In genomic region chr9:63702502-63703013, GRCm38 (mm10) we compare ENCODE assay signal across 8 mouse cellular contexts. TPM values are rescaled to one million over a fixed set of nuclear protein-coding genes. Genes with fewer than 3 reads are reported as not detected.
DNase-seq lines count a peak whose midpoint lies in the region; ATAC-seq and TF ChIP-seq lines count a peak whose summit lies in the region.

No protein-coding gene starts in this region.

- peaks cover 85% of the 10 kb centered on the region for H3K4me1 ChIP-seq in embryonic facial prominence, embryonic 13.5 days
- H3K4me1 ChIP-seq in forebrain, embryonic 16.5 days (replicated peaks; ENCODE audit: control insufficient read depth, insufficient read depth, low read length) = peaks cover 6% of the 10 kb centered on the region

- ATAC-seq in embryonic facial prominence, embryonic 13.5 days (ENCODE audit: insufficient number of reproducible peaks, insufficient read depth, low FRiP score, low TSS enrichment, low read depth) = no peak
- ATAC-seq in forebrain, embryonic 16.5 days = no peak

- H3K27ac ChIP-seq in layer of hippocampus, adult 2 months = peak overlapping the region; percentile 83
- H3K27ac ChIP-seq in embryonic facial prominence, embryonic 13.5 days = peak overlapping the region; percentile 57
- no peak overlapping the region for H3K27ac ChIP-seq in forebrain, embryonic 16.5 days (ENCODE audit: low read length)

- WGBS in embryonic facial prominence, embryonic 13.5 days = 25% methylated on average over 16 of the region's 16 CpGs
- WGBS in forebrain, embryonic 16.5 days = 81% methylated on average over 16 of the region's 16 CpGs

- H3K27me3 ChIP-seq in embryonic facial prominence, embryonic 13.5 days = no peaks in the 10 kb centered on the region
- no peaks in the 10 kb centered on the region for H3K27me3 ChIP-seq in forebrain, embryonic 16.5 days (replicated peaks; ENCODE audit: control insufficient read depth, insufficient read depth, low read length)

- peak overlapping the region; percentile 39 for H3K4me2 ChIP-seq in embryonic facial prominence, embryonic 13.5 days
- no peak overlapping the region for H3K4me2 ChIP-seq in forebrain, embryonic 16.5 days (ENCODE audit: low read length)

- TF ChIP-seq CTCF in layer of hippocampus, adult 2 months (conservative IDR thresholded peaks at IDR 0.05) = no peak

- no peak overlapping the region for H3K9ac ChIP-seq in embryonic facial prominence, embryonic 13.5 days
- H3K9ac ChIP-seq in forebrain, embryonic 16.5 days (replicated peaks; ENCODE audit: low read depth, low read length) = no peak overlapping the region

- H3K36me3 ChIP-seq in embryonic facial prominence, embryonic 13.5 days = no peaks in the 10 kb centered on the region
- H3K36me3 ChIP-seq in forebrain, embryonic 16.5 days (ENCODE audit: control insufficient read depth, insufficient read depth) = no peaks in the 10 kb centered on the region

- no peaks in the 10 kb centered on the region for H3K9me3 ChIP-seq in embryonic facial prominence, embryonic 13.5 days
- no peaks in the 10 kb centered on the region for H3K9me3 ChIP-seq in forebrain, embryonic 16.5 days (ENCODE audit: control insufficient read depth, low read length)

- H3K4me3 ChIP-seq in layer of hippocampus, adult 2 months = no peak overlapping the region
- H3K4me3 ChIP-seq in embryonic facial prominence, embryonic 13.5 days = no peak overlapping the region
- H3K4me3 ChIP-seq in forebrain, embryonic 16.5 days (replicated peaks; ENCODE audit: low read length) = no peak overlapping the region

- DNase-seq in layer of hippocampus, adult 2 months (ENCODE audit: low spot score in 2 of 2) = peak; percentile 49 to 60
- no peak for DNase-seq in layer of hippocampus, postnatal 36 days
- peak; percentile 82 for DNase-seq in NIH3T3 (ENCODE audit: low read depth)
- DNase-seq in kidney, postnatal 10 days = peak; percentile 73
- DNase-seq in urinary bladder, postnatal 14 days (ENCODE audit: low spot score) = no peak
- DNase-seq in urinary bladder, adult 2 months (ENCODE audit: low spot score) = no peak

RNA-seq across cellular contexts. Expression of gene Smad3, which starts 55.2 kb away (rescaled TPM):
- total RNA-seq in layer of hippocampus, adult 2 months (2021) = 10 to 100 TPM; 48.7 to 49.6 TPM
- total RNA-seq in layer of hippocampus, postnatal 36 days (2021) = 10 to 100 TPM; 40.1 to 45.2 TPM
- 29.8 and 30.9 TPM in 2 replicates for polyA plus RNA-seq in embryonic facial prominence, embryonic 13.5 days (2015; fragmentation: Nextera tagmentation; extraction: Ambion mirVana)
- polyA plus RNA-seq in urinary bladder, adult 2 months (2012; rRNA removed) = 33.3 and 39.4 TPM in 2 replicates
- 7.4 and 7.8 TPM in 2 replicates for polyA plus RNA-seq in forebrain, embryonic 16.5 days (2015; fragmentation: Nextera tagmentation; extraction: Ambion mirVana)

Comparison
In these comparisons a context has a peak if more than half of its experiments do, and no peak if none do; other contexts are left out.
1. DNase-seq: peak in layer of hippocampus, adult 2 months (2 of 2), NIH3T3 (single experiment) and kidney, postnatal 10 days (single experiment); none in layer of hippocampus, postnatal 36 days (0 of 2), urinary bladder, postnatal 14 days (single experiment) and urinary bladder, adult 2 months (single experiment).